Mouse (Mus musculus) left cerebral cortex, adult 9 months (tissue): ENCODE data around the gene Tmem106b.

Source experiments
- DNase-seq, 2 experiments: peaks; one replicate each; pipeline ENCODE4 v3.0.0; 2022; ENCODE audit warnings: low spot score in 2 of 2

The Tmem106b gene

DNA sequence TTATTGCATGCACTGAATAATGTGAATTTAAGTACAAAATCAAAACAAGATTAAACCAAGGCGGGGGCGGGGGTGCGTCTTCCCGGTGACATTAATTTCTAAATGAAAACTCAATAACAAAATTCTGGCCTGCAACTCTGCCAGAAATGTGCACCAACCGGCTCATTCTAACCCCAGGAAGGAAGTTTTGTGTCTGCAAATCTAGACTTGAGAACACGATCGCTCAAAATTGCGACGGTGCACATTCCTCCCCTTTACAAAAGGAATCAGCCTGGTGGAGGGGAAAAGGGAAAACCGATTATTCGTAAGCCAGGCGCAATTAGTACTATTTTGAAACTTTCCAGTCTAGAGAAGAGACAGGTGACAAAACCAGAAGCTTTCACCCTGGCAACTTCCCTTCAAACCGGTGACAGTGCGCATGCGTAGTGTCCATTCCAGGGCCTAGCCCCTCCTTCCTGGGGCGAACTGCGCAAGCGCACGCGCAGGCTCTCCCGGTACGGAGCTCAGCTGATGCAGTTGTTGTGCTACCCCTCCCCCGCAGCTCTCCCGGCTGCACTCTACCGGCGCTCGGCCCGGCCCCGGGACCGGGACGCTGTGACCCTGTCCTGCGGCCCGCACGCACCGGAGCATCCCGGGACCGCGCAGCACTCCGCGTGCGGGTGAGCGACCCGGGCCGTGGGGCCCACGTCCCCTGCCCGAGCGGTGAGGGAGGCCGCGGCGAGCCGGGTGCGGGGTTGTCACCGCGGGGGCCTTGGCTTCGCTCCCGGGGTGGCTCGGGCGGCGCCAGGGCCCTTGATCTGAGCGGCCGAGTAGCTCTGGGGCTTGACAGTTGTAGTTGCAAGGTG is at the start of gene Tmem106b:
TSS of gene Tmem106b (plus strand) at position 458 of the 845 bp plus-strand sequence.
- DNase-seq = peak; percentile 86 to 96

DNA sequence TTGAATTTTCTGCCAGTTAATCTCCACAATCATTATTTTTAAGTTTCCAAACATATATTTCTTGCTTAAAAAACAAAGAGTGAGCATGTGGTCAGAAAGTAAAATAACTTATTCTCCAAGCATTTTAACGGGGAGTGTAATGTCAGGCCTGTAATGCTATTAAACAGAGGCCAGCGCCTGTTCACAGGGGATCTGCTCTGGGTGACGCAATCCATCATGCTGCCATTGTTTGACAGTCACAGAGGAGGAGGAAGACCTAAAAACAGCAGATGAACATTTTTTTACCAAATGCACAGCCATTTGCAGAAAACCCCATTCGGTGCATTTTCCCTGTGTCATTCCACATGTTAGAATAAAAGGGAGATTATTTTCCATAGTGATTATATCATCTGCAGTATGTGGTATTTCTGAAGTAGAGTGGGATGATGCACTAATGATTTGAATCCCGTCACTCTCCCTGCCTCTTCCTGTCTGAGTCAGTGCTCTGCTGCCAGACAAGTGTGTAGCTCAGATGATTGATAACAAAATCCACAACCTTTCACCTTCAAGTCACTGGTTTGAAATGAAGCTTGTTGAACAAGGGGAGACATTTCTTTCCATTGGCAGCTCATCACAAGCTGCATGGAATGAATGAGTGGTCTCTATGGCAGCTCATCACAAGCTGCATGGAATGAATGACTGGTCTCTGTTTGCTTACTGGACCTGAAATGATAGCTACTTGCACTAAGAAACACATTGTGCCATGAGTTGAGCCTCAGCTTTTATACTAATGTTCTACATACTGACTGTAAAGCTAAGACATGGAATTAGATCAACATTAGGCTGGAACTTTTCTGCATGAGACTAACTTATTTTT is 48.1 kb upstream of the Tmem106b start:
- DNase-seq = no peak

DNA sequence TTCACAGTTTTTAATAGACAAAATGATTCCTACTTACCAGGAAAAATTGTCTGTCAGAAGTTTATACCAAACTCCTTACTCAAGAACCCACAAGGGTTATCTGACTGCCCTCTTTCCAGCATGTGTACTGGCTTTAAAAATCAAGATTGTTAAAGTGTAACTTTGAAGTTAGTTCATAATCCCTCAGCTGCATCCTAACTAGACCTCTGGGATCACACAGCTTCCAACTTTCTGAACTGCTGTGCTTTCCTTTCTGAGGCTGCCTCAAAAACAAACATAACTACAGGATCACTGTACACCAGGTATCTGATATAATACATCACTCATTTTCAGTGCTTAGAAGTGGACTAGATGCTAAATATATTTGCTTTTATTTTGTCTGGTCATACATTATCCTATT is 39.0 kb upstream of the Tmem106b start:
- no peak for DNase-seq

DNA sequence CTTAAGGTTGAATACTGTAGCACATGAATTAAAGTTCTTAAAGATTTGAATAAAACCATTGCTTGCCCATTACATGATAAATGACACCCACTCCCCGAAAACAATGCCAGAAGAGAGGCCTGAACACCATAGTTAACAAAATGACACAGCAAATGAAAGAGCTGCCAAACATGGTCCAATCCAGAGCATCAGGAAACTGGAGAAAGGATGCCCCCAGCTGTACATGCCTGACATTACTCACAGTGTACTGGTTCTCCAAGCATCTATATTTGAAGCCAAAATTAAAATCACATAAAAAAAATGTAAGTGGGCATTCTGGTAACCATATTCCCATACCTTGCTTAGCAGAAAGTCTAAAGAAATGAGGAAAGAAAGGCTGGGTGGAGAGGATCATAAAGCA is 38.6 kb upstream of the Tmem106b start:
- DNase-seq = peak in 1 of 2 experiments; percentile 24

DNA sequence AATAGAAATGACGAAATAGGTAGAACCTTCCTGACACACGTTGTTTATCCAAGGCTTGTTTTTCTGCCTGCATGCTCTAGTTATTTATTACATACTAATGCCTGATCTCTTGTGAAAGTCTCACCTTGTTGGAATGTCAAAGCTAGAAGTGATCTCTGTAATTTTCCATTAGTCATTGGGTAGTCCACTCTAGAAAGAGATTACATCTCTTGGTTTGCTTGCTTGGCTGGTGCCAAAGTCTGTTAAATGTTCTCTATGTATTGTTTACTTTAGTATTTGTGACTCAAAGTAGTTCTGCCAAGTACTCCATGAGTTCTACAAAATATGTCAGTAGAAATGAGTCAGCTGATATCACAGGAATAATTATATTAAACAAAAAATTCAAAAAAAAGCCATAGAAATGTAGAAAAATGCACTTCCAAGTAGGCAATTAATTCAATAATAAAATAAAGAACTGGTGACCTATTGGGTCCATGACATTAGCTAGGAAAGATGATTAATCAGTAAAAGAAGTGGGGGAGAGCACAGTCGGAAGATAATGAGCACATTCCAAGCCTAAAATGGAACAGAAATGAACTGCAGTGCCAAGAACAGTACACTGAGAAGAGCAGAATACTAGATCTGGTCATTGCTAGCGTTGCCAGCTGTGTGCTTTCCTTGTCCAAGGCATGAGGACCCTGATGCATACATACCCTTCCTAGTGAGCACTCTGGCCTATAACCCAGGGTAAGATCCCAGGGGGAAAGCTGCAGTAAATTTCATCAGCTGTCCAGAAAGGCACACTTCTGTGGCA is 17.0 kb upstream of the Tmem106b start:
- DNase-seq = no peak

DNA sequence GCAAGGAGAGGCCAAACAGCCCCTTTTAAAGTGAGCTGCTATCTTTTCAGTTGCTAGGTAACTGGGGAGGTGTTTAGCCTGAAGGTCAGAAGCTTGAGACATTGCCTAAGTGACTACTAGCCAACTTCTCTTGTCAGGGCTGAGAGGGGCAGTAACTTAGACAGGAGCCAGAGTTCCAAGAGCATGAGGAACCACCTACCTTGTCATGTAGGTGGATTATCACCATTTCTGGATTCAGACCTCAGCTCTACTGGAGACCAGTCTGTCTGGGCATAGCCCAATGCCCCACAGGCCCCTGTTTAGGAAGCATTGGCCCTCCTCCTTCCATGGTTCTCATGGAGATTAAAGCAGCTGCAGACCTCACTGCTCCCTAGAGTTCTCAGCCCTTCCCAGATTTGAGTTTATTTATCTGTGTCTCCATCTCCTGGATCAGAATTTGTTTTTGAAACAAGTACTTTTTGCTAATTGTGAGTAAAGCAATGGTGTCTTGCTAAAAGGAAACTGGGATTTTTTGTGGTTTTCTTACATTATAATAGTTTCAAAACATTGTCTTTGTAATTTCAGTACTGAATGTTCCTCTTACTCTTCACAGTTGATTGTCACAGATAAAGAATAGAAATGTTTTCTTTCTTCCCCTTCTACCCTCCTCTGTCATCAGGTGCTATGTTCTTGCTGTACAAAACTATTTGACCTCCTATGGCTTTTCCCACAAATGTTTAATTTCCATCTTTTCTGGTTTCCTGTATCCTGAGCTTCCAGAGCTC is 8.1 kb upstream of the Tmem106b start:
- no peak for DNase-seq

DNA sequence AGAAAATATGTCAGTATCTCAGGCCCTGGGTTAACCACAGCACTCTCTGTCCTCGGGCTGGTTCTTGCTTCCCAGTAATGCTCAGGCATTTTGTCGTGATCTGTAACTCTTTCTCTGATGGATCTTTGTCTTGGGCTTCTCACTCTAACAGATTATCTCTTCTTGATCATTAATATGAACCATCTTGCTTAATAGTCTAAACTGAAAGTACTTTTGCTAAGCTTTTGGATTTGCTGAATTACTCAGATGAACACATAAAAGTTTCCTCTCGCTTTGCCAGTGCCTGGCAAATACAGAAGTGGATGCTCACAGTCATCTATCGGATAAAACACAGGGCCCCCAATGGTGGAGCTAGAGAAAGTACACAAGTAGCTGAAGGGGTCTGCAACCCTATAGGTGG is 7.5 kb upstream of the Tmem106b start:
- DNase-seq = no peak

DNA sequence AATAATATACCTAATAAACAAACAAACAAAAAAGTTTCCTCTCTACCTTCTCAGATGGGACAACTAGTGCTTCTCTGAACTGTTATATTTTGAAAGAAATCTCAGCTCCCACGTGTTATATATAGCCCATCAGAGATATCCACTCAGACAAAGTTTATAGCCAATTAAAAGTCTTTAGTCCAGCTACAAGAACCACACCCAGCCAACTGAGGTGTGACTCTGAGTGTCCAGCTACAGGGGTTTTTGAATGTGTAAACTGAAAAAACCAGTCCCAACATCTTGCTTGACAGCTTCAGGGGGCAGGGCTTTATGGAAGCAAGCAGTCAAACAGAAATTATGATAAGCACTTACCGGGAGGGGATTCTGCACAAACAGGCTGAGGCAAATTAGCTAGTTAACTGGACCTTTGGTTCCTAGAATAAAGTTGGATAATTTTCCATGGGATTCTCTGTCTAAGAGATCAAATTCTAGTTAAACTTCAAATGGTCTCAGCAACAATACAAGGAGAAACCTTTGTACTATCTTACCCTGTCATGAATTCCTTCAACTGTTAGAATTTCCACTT is 6.8 kb upstream of the Tmem106b start:
- DNase-seq = no peak

DNA sequence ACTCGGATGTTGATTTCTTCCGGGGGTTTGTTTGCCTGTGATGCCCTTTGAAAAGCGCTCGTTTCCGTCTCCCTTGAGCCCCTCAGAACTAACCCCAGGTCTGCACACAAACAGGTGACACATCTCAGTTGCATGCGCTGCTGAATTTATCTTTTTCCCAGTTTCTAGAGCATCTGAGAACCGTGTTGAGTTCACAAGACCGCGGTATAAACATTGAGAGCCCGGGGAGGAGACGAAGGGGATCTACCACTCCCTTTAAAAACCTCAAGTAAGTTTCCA is 527 bp downstream of the Tmem106b start:
- DNase-seq = no peak

DNA sequence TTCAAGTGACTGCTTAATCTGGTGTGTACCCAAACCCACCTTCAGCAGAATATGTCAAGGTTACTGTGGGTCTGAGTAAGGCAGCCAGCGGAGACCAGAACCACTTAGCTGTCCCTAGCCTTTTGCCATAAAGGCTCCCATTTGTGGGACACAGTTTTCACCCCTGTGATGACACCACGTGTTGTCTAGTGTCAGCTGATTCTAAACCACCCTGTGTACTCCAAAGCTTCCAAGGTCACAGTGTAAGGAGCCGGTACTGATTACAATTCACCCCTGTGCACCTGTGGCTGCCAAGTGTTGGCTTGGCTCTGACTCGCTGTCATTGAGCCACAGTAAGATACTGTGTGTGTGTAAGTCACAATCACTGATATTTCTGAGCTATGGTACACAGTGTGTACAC is 926 bp downstream of the Tmem106b start:
- peak in 1 of 2 experiments; percentile 14 for DNase-seq

DNA sequence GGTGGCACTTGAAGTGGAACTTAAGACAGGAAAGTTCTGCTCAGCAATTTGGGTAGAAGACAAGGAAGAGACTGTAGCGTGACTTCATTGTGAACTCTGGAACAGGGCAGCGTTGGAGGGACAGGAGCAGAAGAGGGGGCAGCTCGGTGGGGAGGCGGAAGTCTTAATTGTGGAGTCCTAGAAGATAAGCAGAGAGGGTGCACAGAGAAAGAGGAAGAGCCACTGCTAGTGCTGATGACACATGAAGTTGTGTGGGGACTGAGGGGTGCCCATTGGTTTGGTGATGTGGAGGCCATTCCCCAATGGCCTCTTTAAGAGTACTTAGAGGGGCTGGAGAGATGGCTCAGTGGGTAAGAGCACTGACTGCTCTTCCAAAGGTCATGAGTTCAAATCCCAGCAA is 3.5 kb downstream of the Tmem106b start:
- no peak for DNase-seq

DNA sequence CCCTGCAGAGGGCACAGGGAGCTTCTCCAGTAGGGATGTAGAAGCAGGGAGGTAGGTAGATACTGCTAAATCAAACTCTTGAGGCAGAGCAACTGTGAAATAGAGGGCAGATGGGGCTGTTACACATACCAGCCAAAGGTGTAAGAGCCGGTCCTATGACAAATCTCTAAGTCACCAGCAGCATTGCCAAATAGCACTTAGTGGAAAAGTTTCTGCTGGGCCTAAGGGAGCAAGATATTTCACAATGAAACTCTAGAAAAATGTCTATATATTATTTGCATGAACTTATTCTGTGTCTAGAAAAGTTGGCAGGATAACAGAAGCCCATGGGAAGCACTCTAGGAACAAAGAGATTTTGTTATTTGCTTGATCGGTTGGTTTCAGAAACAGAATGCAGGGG is 4.3 kb downstream of the Tmem106b start:
- no peak for DNase-seq

DNA sequence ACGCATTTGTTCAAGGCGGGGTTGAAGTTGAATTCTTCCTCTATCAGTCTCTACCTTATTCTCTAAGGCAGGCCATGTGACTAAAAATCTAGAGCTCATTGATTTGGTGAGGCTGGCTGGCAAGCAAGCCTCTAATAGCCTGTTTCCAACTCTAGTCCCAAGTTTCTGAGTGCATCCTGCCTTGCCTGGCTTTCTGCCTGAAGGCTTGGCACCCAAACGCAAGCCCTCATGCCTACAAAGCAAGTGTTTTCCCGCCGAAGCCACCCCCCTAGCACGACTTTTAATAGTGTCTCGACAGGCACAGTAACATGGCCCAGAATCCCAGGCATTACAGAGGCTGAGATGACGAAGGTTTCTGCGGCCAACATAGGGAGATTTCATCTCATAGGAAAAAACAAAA is 13.3 kb downstream of the Tmem106b start:
- peak in 1 of 2 experiments; percentile 50 for DNase-seq

DNA sequence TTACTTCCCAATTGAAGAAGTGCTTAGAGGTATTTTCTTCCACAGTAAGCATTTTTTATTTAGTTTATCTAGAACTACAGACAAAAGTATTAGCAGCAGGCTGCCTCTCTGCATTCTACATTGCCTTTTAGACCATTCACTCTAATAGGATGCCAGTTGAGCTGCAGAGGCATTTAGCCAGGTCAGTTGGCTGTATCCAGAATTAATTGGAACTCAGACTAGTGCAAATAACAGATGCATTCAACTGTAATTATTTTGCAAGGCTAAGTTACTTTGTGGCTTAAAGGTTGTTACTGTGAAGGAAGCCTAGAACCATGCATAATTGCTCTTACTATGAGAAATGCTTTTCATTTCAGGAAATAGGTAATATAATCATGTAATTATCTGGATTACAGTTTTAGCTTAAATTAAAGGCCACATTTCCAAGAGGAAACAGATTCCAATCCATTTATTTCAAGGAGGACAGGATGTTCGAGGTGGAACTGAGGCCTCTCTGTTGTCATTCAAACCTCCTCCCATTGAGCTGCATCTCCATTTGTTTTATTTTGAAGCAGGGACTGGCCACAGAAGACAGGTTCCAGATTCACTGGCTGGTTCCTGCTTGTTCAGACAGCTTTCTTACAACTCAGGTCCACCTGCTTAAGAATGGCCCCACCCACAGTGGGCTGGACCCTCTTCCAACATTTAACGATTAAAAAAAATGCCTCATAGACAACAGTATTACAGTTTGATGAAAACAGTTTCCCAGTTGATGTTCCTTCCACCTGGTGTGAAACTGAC is 27.3 kb downstream of the Tmem106b start:
- DNase-seq = no peak

DNA sequence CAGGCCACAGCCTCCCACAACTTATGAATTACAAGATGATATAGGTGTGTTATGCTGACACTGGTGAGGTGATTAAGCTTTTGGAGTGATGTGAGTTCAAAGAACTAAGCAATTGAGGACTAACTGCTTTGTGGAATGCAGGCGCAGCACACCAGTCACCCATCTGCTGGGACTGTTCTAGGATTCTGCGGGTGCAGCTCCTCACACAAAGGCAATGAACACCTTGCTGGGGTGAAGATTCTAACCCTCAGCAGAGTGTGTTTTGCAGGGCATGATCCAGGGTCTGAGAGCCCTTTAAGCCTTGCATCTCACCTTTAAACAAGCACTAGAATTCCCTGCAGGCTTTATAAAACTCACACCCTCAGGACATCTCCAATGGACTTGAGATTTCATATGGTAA is 30.6 kb downstream of the Tmem106b start:
- DNase-seq = no peak

DNA sequence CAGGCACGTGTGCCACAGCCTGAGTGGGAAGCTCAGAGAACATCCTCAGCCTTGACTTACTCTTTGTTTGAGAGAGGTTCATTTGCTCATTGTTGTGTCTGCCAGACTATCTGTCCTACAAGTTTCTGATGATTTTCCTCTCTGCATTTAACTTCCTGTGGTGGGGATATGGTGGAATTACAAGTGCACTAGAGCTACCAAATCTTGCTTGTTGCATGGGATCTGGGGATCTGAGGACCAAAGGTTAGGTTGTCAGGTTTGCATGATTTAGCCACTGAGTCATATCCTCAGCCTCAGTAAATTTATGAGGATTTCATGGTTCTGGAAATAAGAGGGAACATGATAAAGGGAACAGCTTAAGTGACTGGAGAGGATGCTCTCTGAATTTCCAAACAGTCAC is 39.1 kb downstream of the Tmem106b start:
- DNase-seq = no peak

DNA sequence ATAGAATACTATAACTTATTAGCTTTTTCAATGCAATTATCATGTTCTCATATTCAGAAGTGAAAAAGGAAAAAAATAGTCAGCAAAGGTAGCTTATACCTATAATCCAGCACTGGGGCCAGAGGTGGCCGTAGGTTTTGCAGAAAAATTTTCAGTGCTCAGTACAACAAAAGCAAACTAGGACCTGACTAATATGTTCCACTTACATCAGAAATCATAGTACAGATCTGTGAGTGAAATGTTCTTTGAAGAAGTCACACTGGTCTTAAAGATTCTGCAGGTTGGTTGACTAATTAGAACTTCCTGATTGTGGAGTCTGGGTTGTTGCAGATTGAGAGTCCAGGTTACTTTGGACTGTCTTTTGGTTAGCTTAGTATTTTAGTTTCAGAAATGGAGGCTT is 67.7 kb downstream of the Tmem106b start:
- no peak for DNase-seq
